Mouse (Mus musculus) neutrophil, adult 5-6 weeks (primary cell): Measurements from ENCODE around the gene Plcg1. TPM values are rescaled to one million over a fixed set of nuclear protein-coding genes. Genes with fewer than 3 reads are reported as not detected.

ENCODE experiments used
- ATAC-seq: fragments of 151-379, 151-347 bp; 2 replicates; pipeline ENCODE4 v1.8.0; 2017; ENCODE audit warnings: mild to moderate bottlenecking, moderate TSS enrichment; ENCODE audit not compliant: insufficient number of reproducible peaks, poor library complexity, low FRiP score, severe bottlenecking; ENCODE audit errors: extremely low read depth
- total RNA-seq: library from RNA; stranded (forward); fragments of 200-1000 nt; gene quantifications from 2 replicates; pipeline ENCODE4 v1.2.3, GENCODE M21; 2017

The Plcg1 gene
- total RNA-seq, 1 experiment from 2014 or later: 67.6 TPM

DNA sequence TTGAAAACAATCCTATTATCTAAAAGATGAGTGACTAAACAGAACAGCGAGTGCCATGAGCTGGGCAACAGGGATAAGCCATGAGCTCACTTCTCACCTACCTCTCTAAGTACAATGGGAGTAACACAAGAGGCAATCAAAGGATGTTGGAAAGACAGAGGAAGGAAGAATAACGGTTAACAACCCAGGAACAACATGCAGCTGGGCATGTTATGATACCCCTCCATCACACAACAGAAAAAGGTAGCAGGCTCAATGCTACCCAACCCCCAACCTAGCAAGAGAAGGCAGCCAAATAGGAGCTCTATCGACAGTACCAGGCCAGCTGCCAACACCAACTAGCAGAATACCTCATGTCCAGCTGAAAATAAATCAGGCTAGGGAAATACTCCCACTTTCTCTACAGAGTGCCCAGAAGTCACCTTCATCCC is 75.0 kb downstream of the Plcg1 start:
- no peak for ATAC-seq

- ATAC-seq: no peak
These were observed 79.3 kb downstream of the Plcg1 start for GRCm38 (mm10) chr2:160810376-160810775.

- ATAC-seq: no peak
These were observed 79.7 kb downstream of the Plcg1 start for GRCm38 (mm10) chr2:160810802-160811201.

Other genes with a start within 250 kb of the Plcg1 start
- gene Top1, start 85.4 kb upstream of the Plcg1 start, total RNA-seq: 121 and 127 TPM in 2 replicates
- 2.2 and 4.3 TPM in 2 replicates for gene Zhx3, start 141.7 kb downstream of the Plcg1 start, total RNA-seq
- not detected in 2 replicates for gene Lpin3, start 149.4 kb downstream of the Plcg1 start, total RNA-seq
- not detected in 2 replicates for gene Emilin3, start 181.0 kb downstream of the Plcg1 start, total RNA-seq